Mouse (Mus musculus) embryonic facial prominence, embryonic 12.5 days (tissue): ENCODE measurements around the gene Dhodh. TPM values are rescaled to one million over a fixed set of nuclear protein-coding genes. Genes with fewer than 3 reads are reported as not detected.

Experiments used
- ATAC-seq: fragments of 200-750 bp; cut with Nextera tagmentation; 2 replicates; pipeline ENCODE4 v1.8.0; 2017; ENCODE audit not compliant: insufficient number of reproducible peaks, insufficient read depth, low FRiP score, low TSS enrichment
- H3K27ac ChIP-seq: fragments of 300-500 bp; sonication (generic); 2 replicates; pipeline ENCODE4 v1.5.1; 2016; ENCODE audit warnings: mild to moderate bottlenecking
- H3K27me3 ChIP-seq: fragments of 300-500 bp; sonication (generic); 2 replicates; pipeline ENCODE4 v1.6.1; 2016; ENCODE audit warnings: mild to moderate bottlenecking, moderate library complexity
- H3K36me3 ChIP-seq: fragments of 300-500 bp; sonication (generic); 2 replicates; pipeline ENCODE4 v1.6.1; 2016; ENCODE audit warnings: mild to moderate bottlenecking
- H3K4me1 ChIP-seq: fragments of 300-500 bp; sonication (generic); 2 replicates; pipeline ENCODE4 v1.6.1; 2016
- H3K4me2 ChIP-seq: fragments of 300-500 bp; sonication (generic); replicated peaks from 2 replicates; pipeline ENCODE4 v1.6.1; 2016; ENCODE audit warnings: mild to moderate bottlenecking, moderate library complexity
- H3K4me3 ChIP-seq: fragments of 300-500 bp; sonication (generic); 2 replicates; pipeline ENCODE4 v1.5.1; 2016; ENCODE audit warnings: mild to moderate bottlenecking
- H3K9ac ChIP-seq: fragments of 300-500 bp; sonication (generic); 2 replicates; pipeline ENCODE4 v1.6.1; 2016; ENCODE audit warnings: mild to moderate bottlenecking, moderate library complexity
- H3K9me3 ChIP-seq: fragments of 300-500 bp; sonication (generic); 2 replicates; pipeline ENCODE4 v1.6.1; 2016; ENCODE audit warnings: mild to moderate bottlenecking, moderate library complexity
- WGBS: fragments of 180-500 bp; shearing (Covaris S2); methylation state at CpG from one replicate; pipeline ENCODE4 v1.1.7; 2016; 5-methylcytosine and 5-hydroxymethylcytosine counted together
- polyA plus RNA-seq: library from polyadenylated mRNA; unstranded; fragments of >200 nt; fragmentation: Nextera tagmentation; extraction: Ambion mirVana; gene quantifications from 2 replicates; pipeline ENCODE4 v1.2.1, GENCODE M21; 2016

Dhodh gene
- polyA plus RNA-seq, 1 experiment from 2014 or later: 50.4 TPM

GRCm38 (mm10) chr8:109584830-109585229 lies 23.6 kb downstream of the Dhodh start:
- 95% methylated on average over 3 of the region's 3 CpGs for WGBS
- no peak overlapping the region for H3K4me3 ChIP-seq
- no peak overlapping the region for H3K9ac ChIP-seq
- H3K36me3 ChIP-seq: no peaks in the 10 kb centered on the region
- H3K9me3 ChIP-seq: no peaks in the 10 kb centered on the region
- no peak overlapping the region for H3K27ac ChIP-seq
- no peak for ATAC-seq
- no peaks in the 10 kb centered on the region for H3K27me3 ChIP-seq
- no peak overlapping the region for H3K4me2 ChIP-seq
- no peaks in the 10 kb centered on the region for H3K4me1 ChIP-seq

GRCm38 (mm10) chr8:109584293-109584692 lies 24.2 kb downstream of the Dhodh start:
- no peak overlapping the region for H3K4me3 ChIP-seq
- no peak overlapping the region for H3K9ac ChIP-seq
- 82% methylated on average over 4 of the region's 4 CpGs for WGBS
- no peak overlapping the region for H3K4me2 ChIP-seq
- H3K27ac ChIP-seq: no peak overlapping the region
- ATAC-seq: no peak
- H3K36me3 ChIP-seq: no peaks in the 10 kb centered on the region
- H3K4me1 ChIP-seq: no peaks in the 10 kb centered on the region
- H3K27me3 ChIP-seq: no peaks in the 10 kb centered on the region
- no peaks in the 10 kb centered on the region for H3K9me3 ChIP-seq

GRCm38 (mm10) chr8:109578900-109579301 lies 29.6 kb downstream of the Dhodh start, which contains the start of gene Hp:
Gene Hp (minus strand): TSS chr8:109579172.
- Histone ChIP-seq H3K9ac (no peak within 1 kb of the TSS), H3K27ac (no peak within 1 kb of the TSS), H3K9me3 (no peaks in the 10 kb centered on the region), H3K36me3 (no peaks in the 10 kb centered on the region), H3K4me3 (no peak within 1 kb of the TSS), H3K4me2 (no peak within 1 kb of the TSS), H3K27me3 (no peaks in the 10 kb centered on the region), H3K4me1 (no peaks in the 10 kb centered on the region)
- no peak for ATAC-seq
- 65% methylated on average over 8 of the region's 8 CpGs for WGBS

GRCm38 (mm10) chr8:109576311-109576710 lies 32.2 kb downstream of the Dhodh start:
- 77% methylated on average over 4 of the region's 4 CpGs for WGBS
- H3K4me3 ChIP-seq: no peak overlapping the region
- no peak overlapping the region for H3K4me2 ChIP-seq
- no peaks in the 10 kb centered on the region for H3K4me1 ChIP-seq
- ATAC-seq: no peak
- no peaks in the 10 kb centered on the region for H3K9me3 ChIP-seq
- H3K9ac ChIP-seq: no peak overlapping the region
- H3K36me3 ChIP-seq: 0 out of 2 replicates have a peak, but pooled peaks cover 3% of the 10 kb centered on the region
- H3K27me3 ChIP-seq: no peaks in the 10 kb centered on the region
- H3K27ac ChIP-seq: no peak overlapping the region

GRCm38 (mm10) chr8:109571139-109571538 lies 37.3 kb downstream of the Dhodh start:
- H3K27me3 ChIP-seq: no peaks in the 10 kb centered on the region
- no peak overlapping the region for H3K9ac ChIP-seq
- peaks cover 6% of the 10 kb centered on the region; the same call in 1 of the 2 replicates for H3K4me1 ChIP-seq
- H3K36me3 ChIP-seq: peaks cover 15% of the 10 kb centered on the region; the same call in 1 of the 2 replicates
- WGBS: 89% methylated on average over 12 of the region's 12 CpGs
- H3K4me2 ChIP-seq: no peak overlapping the region
- H3K27ac ChIP-seq: no peak overlapping the region
- ATAC-seq: no peak
- H3K4me3 ChIP-seq: no peak overlapping the region
- H3K9me3 ChIP-seq: no peaks in the 10 kb centered on the region

GRCm38 (mm10) chr8:109565498-109566333 lies 42.8 kb downstream of the Dhodh start, which contains the start of the genes Dhx38 and Txnl4b:
Gene Dhx38 (minus strand): TSS chr8:109565861.
Gene Txnl4b (plus strand): TSS chr8:109565892.
- H3K36me3 ChIP-seq: peaks cover 31% of the 10 kb centered on the region
- peak; percentile 100 for ATAC-seq
- peaks cover 15% of the 10 kb centered on the region; the same call in 1 of the 2 replicates for H3K4me1 ChIP-seq
- WGBS: under 1% methylated on average over 52 of the region's 52 CpGs
- H3K27ac ChIP-seq: peak within 1 kb of the TSS; percentile 89
- peak within 1 kb of the TSS; percentile 76 for H3K4me3 ChIP-seq
- peak within 1 kb of the TSS; percentile 72 for H3K4me2 ChIP-seq
- H3K9me3 ChIP-seq: no peaks in the 10 kb centered on the region
- no peaks in the 10 kb centered on the region for H3K27me3 ChIP-seq
- H3K9ac ChIP-seq: peak within 1 kb of the TSS; percentile 91

GRCm38 (mm10) chr8:109564766-109565165 lies 43.7 kb downstream of the Dhodh start:
- ATAC-seq: no peak
- H3K27me3 ChIP-seq: no peaks in the 10 kb centered on the region
- peaks cover 38% of the 10 kb centered on the region for H3K36me3 ChIP-seq
- H3K4me1 ChIP-seq: peaks cover 15% of the 10 kb centered on the region; the same call in 1 of the 2 replicates
- peak overlapping the region; percentile 72 for H3K4me2 ChIP-seq
- peak overlapping the region; percentile 91 for H3K9ac ChIP-seq
- H3K4me3 ChIP-seq: peak overlapping the region; percentile 76
- H3K9me3 ChIP-seq: no peaks in the 10 kb centered on the region
- peak overlapping the region; percentile 89; the same call in 1 of the 2 replicates for H3K27ac ChIP-seq
- WGBS: 4% methylated on average over 10 of the region's 10 CpGs

- H3K27ac ChIP-seq: no peak overlapping the region
- no peak for ATAC-seq
- peaks cover 15% of the 10 kb centered on the region; the same call in 1 of the 2 replicates for H3K4me1 ChIP-seq
- peak overlapping the region; percentile 76; the same call in 1 of the 2 replicates for H3K4me3 ChIP-seq
- peak overlapping the region; percentile 72; the same call in 1 of the 2 replicates for H3K4me2 ChIP-seq
- WGBS: 71% methylated on average over 2 of the region's 2 CpGs
- no peaks in the 10 kb centered on the region for H3K27me3 ChIP-seq
- no peaks in the 10 kb centered on the region for H3K9me3 ChIP-seq
- H3K9ac ChIP-seq: no peak overlapping the region
- peaks cover 38% of the 10 kb centered on the region for H3K36me3 ChIP-seq
Measured at GRCm38 (mm10) chr8:109563881-109564280, 44.6 kb downstream of the Dhodh start.

GRCm38 (mm10) chr8:109551663-109552062 lies 56.8 kb downstream of the Dhodh start:
- no peak for ATAC-seq

GRCm38 (mm10) chr8:109544049-109544448 lies 64.4 kb downstream of the Dhodh start:
- Histone ChIP-seq H3K4me2 (no peak overlapping the region), H3K27me3 (no peaks in the 10 kb centered on the region), H3K9ac (no peak overlapping the region), H3K9me3 (no peaks in the 10 kb centered on the region), H3K4me3 (no peak overlapping the region), H3K36me3 (peaks cover 29% of the 10 kb centered on the region), H3K4me1 (0 out of 2 replicates have a peak, but pooled peaks cover 4% of the 10 kb centered on the region), H3K27ac (no peak overlapping the region)
- ATAC-seq: no peak
- WGBS: 45% methylated on average over 3 of the region's 3 CpGs

More at GRCm38 (mm10) chr8:109551663-109552062, 56.8 kb downstream of the Dhodh start:
- no peaks in the 10 kb centered on the region for H3K27me3 ChIP-seq
- H3K9ac ChIP-seq: no peak overlapping the region
- H3K4me2 ChIP-seq: no peak overlapping the region
- 51% methylated on average over 3 of the region's 3 CpGs for WGBS
- no peak overlapping the region for H3K4me3 ChIP-seq
- no peaks in the 10 kb centered on the region for H3K4me1 ChIP-seq
- H3K27ac ChIP-seq: no peak overlapping the region
- peaks cover 99% of the 10 kb centered on the region for H3K36me3 ChIP-seq
- H3K9me3 ChIP-seq: no peaks in the 10 kb centered on the region

GRCm38 (mm10) chr8:109542748-109543519 lies 65.5 kb downstream of the Dhodh start:
- Histone ChIP-seq H3K4me1 (0 out of 2 replicates have a peak, but pooled peaks cover 4% of the 10 kb centered on the region), H3K9ac (no peak overlapping the region), H3K4me3 (no peak overlapping the region), H3K27me3 (no peaks in the 10 kb centered on the region), H3K36me3 (peaks cover 18% of the 10 kb centered on the region), H3K4me2 (no peak overlapping the region), H3K27ac (0 out of 2 replicates have a peak overlapping the region, but pooled peaks have one; percentile 50), H3K9me3 (no peaks in the 10 kb centered on the region)
- ATAC-seq: no peak
- 78% methylated on average over 8 of the region's 8 CpGs for WGBS
